Mouse (Mus musculus): ENCODE results near the gene Ccdc9. TPM values are rescaled to one million over a fixed set of nuclear protein-coding genes. Genes with fewer than 3 reads are reported as not detected.
"Not testable (repeated sequence)": the region's sequence is repeated elsewhere in the genome, so short reads cannot be mapped to it uniquely, and the experiment has no call there.

Gene Ccdc9
- polyA plus RNA-seq, 1 experiment from 2014 or later, result 37.4 TPM

GRCm38 (mm10) chr7:16255963-16256362 is 30.6 kb downstream of the Ccdc9 start:
- H3K4me1 ChIP-seq (replicated peaks); H3K27me3 ChIP-seq (ENCODE audit: insufficient read depth, poor library complexity, severe bottlenecking); H3K27ac ChIP-seq; DNase-seq (ENCODE audit: low spot score); H3K36me3 ChIP-seq; H3K4me3 ChIP-seq; H3K9me3 ChIP-seq: not testable (repeated sequence)
- WGBS, result 82% methylated on average over 4 of the region's 4 CpGs

GRCm38 (mm10) chr7:16254195-16254594 is 32.4 kb downstream of the Ccdc9 start:
- H3K4me1 ChIP-seq (replicated peaks), result no peaks in the 10 kb centered on the region
- no peak overlapping the region for H3K27ac ChIP-seq
- no peak overlapping the region for H3K4me3 ChIP-seq
- DNase-seq (ENCODE audit: low spot score), result no peak
- no peaks in the 10 kb centered on the region for H3K9me3 ChIP-seq
- no peaks in the 10 kb centered on the region for H3K27me3 ChIP-seq (ENCODE audit: insufficient read depth, poor library complexity, severe bottlenecking)
- 71% methylated on average over 4 of the region's 4 CpGs for WGBS
- no peaks in the 10 kb centered on the region for H3K36me3 ChIP-seq

GRCm38 (mm10) chr7:16250687-16251086 is 35.9 kb downstream of the Ccdc9 start:
- WGBS, result 90% methylated on average over 5 of the region's 5 CpGs
- no peak overlapping the region for H3K4me3 ChIP-seq

GRCm38 (mm10) chr7:16245958-16246357 is 40.6 kb downstream of the Ccdc9 start:
- Histone ChIP-seq H3K27ac (no peak overlapping the region), H3K27me3 (ENCODE audit: insufficient read depth, poor library complexity, severe bottlenecking) (no peaks in the 10 kb centered on the region), H3K36me3 (no peaks in the 10 kb centered on the region), H3K4me3 (no peak overlapping the region), H3K9me3 (no peaks in the 10 kb centered on the region), H3K4me1 (replicated peaks) (no peaks in the 10 kb centered on the region)
- 42% methylated on average over 2 of the region's 4 CpGs for WGBS
- DNase-seq (ENCODE audit: low spot score), result no peak

More at GRCm38 (mm10) chr7:16250687-16251086, 35.9 kb downstream of the Ccdc9 start:
- H3K36me3 ChIP-seq, result no peaks in the 10 kb centered on the region
- H3K9me3 ChIP-seq, result no peaks in the 10 kb centered on the region
- H3K27me3 ChIP-seq (ENCODE audit: insufficient read depth, poor library complexity, severe bottlenecking), result no peaks in the 10 kb centered on the region
- H3K4me1 ChIP-seq (replicated peaks), result no peaks in the 10 kb centered on the region
- H3K27ac ChIP-seq, result no peak overlapping the region
- DNase-seq (ENCODE audit: low spot score), result no peak

GRCm38 (mm10) chr7:16244067-16244466 is 42.5 kb downstream of the Ccdc9 start, which contains the start of gene C5ar2:
TSS of gene C5ar2 (minus strand) at chr7:16244154.
- WGBS, result 82% methylated on average over 5 of the region's 5 CpGs
- Histone ChIP-seq H3K4me1 (replicated peaks) (no peaks in the 10 kb centered on the region), H3K27ac (no peak within 1 kb of the TSS), H3K4me3 (no peak within 1 kb of the TSS), H3K9me3 (no peaks in the 10 kb centered on the region), H3K36me3 (no peaks in the 10 kb centered on the region), H3K27me3 (ENCODE audit: insufficient read depth, poor library complexity, severe bottlenecking) (no peaks in the 10 kb centered on the region)
- DNase-seq (ENCODE audit: low spot score), result no peak

- H3K36me3 ChIP-seq, result no peaks in the 10 kb centered on the region
- no peak overlapping the region for H3K4me3 ChIP-seq
- H3K4me1 ChIP-seq (replicated peaks), result no peaks in the 10 kb centered on the region
- H3K27ac ChIP-seq, result no peak overlapping the region
- H3K9me3 ChIP-seq, result no peaks in the 10 kb centered on the region
- WGBS, result 84% methylated on average over 6 of the region's 6 CpGs
- no peaks in the 10 kb centered on the region for H3K27me3 ChIP-seq (ENCODE audit: insufficient read depth, poor library complexity, severe bottlenecking)
- DNase-seq (ENCODE audit: low spot score), result no peak
Observed at GRCm38 (mm10) chr7:16242198-16242597, 44.4 kb downstream of the Ccdc9 start.

- Histone ChIP-seq H3K4me1 (replicated peaks) (no peaks in the 10 kb centered on the region), H3K36me3 (no peaks in the 10 kb centered on the region), H3K4me3 (no peak overlapping the region), H3K27ac (no peak overlapping the region), H3K9me3 (no peaks in the 10 kb centered on the region), H3K27me3 (ENCODE audit: insufficient read depth, poor library complexity, severe bottlenecking) (no peaks in the 10 kb centered on the region)
- DNase-seq (ENCODE audit: low spot score), result no peak
- WGBS, result 67% methylated on average over 11 of the region's 11 CpGs
Observed at GRCm38 (mm10) chr7:16241787-16242186, 44.8 kb downstream of the Ccdc9 start.

GRCm38 (mm10) chr7:16240978-16241303 is 45.7 kb downstream of the Ccdc9 start:
- no peak overlapping the region for H3K27ac ChIP-seq

GRCm38 (mm10) chr7:16240281-16240977 is 46.2 kb downstream of the Ccdc9 start:
- H3K4me1 ChIP-seq (replicated peaks), result no peaks in the 10 kb centered on the region
- H3K4me3 ChIP-seq, result no peak overlapping the region
- no peaks in the 10 kb centered on the region for H3K36me3 ChIP-seq
- DNase-seq (ENCODE audit: low spot score), result no peak
- no peaks in the 10 kb centered on the region for H3K9me3 ChIP-seq
- no peaks in the 10 kb centered on the region for H3K27me3 ChIP-seq (ENCODE audit: insufficient read depth, poor library complexity, severe bottlenecking)
- H3K27ac ChIP-seq, result no peak overlapping the region
- 85% methylated on average over 7 of the region's 7 CpGs for WGBS

More at GRCm38 (mm10) chr7:16240978-16241303, 45.7 kb downstream of the Ccdc9 start:
- no peaks in the 10 kb centered on the region for H3K36me3 ChIP-seq
- no peak for DNase-seq (ENCODE audit: low spot score)
- H3K9me3 ChIP-seq, result no peaks in the 10 kb centered on the region
- H3K27me3 ChIP-seq (ENCODE audit: insufficient read depth, poor library complexity, severe bottlenecking), result no peaks in the 10 kb centered on the region
- H3K4me3 ChIP-seq, result no peak overlapping the region
- WGBS, result 87% methylated on average over 1 of the region's 1 CpGs
- no peaks in the 10 kb centered on the region for H3K4me1 ChIP-seq (replicated peaks)

- H3K4me3 ChIP-seq, result no peak overlapping the region
- no peaks in the 10 kb centered on the region for H3K4me1 ChIP-seq (replicated peaks)
- DNase-seq (ENCODE audit: low spot score), result no peak
- H3K27me3 ChIP-seq (ENCODE audit: insufficient read depth, poor library complexity, severe bottlenecking), result no peaks in the 10 kb centered on the region
- no peaks in the 10 kb centered on the region for H3K36me3 ChIP-seq
- 67% methylated on average over 9 of the region's 9 CpGs for WGBS
- no peak overlapping the region for H3K27ac ChIP-seq
- no peaks in the 10 kb centered on the region for H3K9me3 ChIP-seq
Observed at GRCm38 (mm10) chr7:16239554-16239997, 47.0 kb downstream of the Ccdc9 start.

- Histone ChIP-seq H3K9me3 (peaks cover 23% of the 10 kb centered on the region), H3K27me3 (ENCODE audit: insufficient read depth, poor library complexity, severe bottlenecking) (no peaks in the 10 kb centered on the region; the same call in 1 of the 2 replicates), H3K4me3 (no peak overlapping the region), H3K4me1 (replicated peaks) (peaks cover 8% of the 10 kb centered on the region), H3K27ac (no peak overlapping the region), H3K36me3 (no peaks in the 10 kb centered on the region)
- DNase-seq (ENCODE audit: low spot score), result peak; percentile 54
- WGBS, result 51% methylated on average over 5 of the region's 5 CpGs
Observed at GRCm38 (mm10) chr7:16229869-16230268, 56.7 kb downstream of the Ccdc9 start.

Data from hindbrain, embryonic 10.5 days (tissue).